Mouse (Mus musculus): ENCODE results near the gene Slc27a1.

DNA sequence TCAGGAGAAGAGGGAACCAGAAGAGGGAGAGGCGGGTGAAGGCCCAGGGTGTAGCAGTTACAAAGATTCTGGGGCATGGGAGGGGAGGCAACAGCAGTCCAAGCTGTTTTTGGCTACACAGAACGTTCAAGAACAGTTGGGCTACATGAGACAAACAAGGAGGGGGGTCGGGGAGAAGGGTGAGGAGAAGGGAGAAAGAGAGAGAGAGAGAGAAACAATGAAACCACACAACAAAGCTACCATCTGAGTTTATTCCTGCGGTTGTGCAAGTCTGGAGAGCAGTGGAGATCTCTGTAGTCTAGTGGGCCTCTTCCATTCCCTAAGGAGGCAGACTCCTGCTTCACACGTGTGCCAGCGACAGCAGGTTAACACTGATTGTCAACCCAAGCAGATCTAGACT lies 14.7 kb upstream of the Slc27a1 start:
- TF ChIP-seq CTCF (IDR thresholded peaks at IDR 0.05; ENCODE audit: extremely low read depth, insufficient read length, insufficient replicate concordance, low read depth, low read length) (no peak), POLR2A (IDR thresholded peaks at IDR 0.05; ENCODE audit: low read depth, low read length) (no peak)
